Mouse (Mus musculus) lung, adult 2 months (tissue): ENCODE results near the gene Wdr86.

Source experiments
- CTCF ChIP-seq: fragments of 200-500 bp; IDR thresholded peaks from 2 replicates; pipeline ENCODE4 v1.5.1; 2011; ENCODE audit warnings: mild to moderate bottlenecking, low read length, control low read depth; ENCODE audit not compliant: insufficient read depth
- POLR2A ChIP-seq: fragments of 200-500 bp; IDR thresholded peaks from 2 replicates; pipeline ENCODE4 v1.6.1; 2011; ENCODE audit warnings: low read depth, mild to moderate bottlenecking, control low read depth, low read length, borderline replicate concordance; ENCODE audit errors: extremely low read depth

GRCm38 (mm10) chr5:24724805-24725204, 5.7 kb downstream of the Wdr86 start:
- TF ChIP-seq CTCF, result no peak
- no peak for TF ChIP-seq POLR2A
